Mouse (Mus musculus) heart, postnatal 25 days (tissue): ENCODE measurements around the gene Ctsll3. TPM values are rescaled to one million over a fixed set of nuclear protein-coding genes. Genes with fewer than 3 reads are reported as not detected.

ENCODE experiments used
- DNase-seq: peaks from one replicate; pipeline ENCODE4 v3.0.0; 2022; ENCODE audit warnings: low spot score
- intact Hi-C: fragments of 180-260 bp; cut with DNase I; formaldehyde crosslinking; loops from one replicate; pipeline ENCODE4 v1.15.1; 2025
- total RNA-seq, 2 experiments: library from RNA; stranded (reverse); gene quantifications; 2 replicates each; pipeline ENCODE4 v1.2.3; 2021

Ctsll3 gene
- not detected for total RNA-seq

DNA sequence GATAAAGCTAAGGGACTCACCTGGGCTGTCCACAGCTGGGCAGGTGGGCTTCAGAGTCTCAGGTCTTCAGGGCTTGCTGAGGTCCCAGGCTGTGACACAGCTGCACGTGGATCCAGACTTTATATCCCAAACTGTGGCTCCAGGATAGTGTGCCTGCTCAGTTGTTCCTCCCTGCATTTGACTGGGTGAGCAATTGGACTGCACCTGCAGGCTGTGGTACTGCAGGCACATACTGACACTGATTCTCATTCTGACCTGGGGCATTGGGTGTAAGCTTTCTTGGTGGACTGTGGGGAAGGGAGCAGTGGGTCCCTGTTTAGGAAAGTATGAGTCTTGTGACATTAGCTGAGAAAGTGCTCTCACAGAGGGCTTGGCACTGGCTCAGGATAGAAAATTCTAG is at the start of gene Ctsll3:
TSS of gene Ctsll3 (minus strand) at position 101 of the 400 bp plus-strand sequence.
- no peak for DNase-seq
- intact Hi-C loops: no loop called here

DNA sequence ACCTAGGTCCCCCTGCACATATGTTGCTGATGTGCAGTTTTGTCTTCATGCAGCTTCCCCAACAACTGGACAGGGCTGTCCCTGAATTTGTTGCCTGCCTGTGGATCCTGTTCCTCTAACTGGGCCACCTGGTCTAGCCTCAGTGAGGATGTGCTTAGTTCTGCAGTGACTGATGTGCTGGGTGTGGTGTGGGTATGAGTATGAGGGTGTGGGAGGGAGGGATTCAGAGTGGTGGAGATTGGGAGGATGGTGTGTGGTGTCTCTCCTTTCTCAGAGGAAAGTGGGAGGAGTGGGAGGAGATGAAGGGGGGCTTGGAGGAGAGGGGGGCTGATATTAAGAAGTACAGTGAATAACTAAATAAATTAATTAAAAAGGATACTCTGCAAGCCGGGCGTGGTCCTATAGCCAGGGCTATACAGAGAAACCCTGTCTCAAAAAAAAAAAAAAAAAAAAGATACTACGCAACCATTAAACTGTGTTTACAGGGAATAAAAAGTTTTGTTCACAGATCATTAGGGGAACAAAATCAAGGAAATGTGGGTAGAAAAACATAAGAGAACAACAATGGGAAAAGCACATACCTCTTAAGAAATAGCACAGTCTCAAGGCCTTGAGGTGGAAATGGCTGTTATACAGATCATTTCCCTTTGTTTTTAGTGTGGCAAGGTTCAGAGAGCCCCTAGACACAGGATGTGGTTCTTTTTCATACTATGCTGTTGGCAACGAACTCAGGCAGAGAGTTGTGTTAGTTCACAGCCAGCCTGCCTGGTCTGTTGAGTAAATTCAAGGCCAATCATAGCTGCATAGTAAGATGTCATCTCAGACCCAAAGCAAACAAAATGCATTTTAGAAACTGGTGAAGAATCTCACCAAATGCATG is 45.8 kb upstream of the Ctsll3 start:
- intact Hi-C loops: loop anchor here (5.0 kb wide), 3 partner anchors 49 to 109 kb away; partner anchors contain the start of genes Ctla2a, Ctla2b, Gm49391 and Gm49392
- no peak for DNase-seq

DNA sequence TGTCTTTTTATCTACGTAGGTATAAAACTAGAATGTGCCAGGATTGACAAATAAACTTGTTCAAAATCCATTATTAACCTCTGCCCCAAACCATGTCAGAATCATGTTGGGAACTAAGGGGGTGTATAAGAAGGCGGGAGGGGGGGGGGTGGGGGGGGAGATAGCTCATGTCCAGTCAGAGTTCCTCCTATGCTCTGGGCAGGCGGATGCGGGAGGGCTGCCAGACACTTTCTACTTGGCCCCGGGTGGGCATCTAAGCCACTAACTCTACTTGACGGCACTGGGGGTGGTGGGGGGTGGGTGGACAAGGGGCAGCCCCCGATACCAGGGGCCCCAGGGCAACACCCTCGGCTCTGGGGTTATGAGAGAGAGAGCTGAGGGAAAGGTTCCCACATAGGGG is 40.5 kb upstream of the Ctsll3 start:
- DNase-seq: no peak
- intact Hi-C loops: no loop called here

GRCm38 (mm10) chr13:60842703-60843102 is 40.1 kb upstream of the Ctsll3 start:
- no peak for DNase-seq
- intact Hi-C loops: no loop called here

- DNase-seq: no peak
- intact Hi-C loops: no loop called here
Observed at GRCm38 (mm10) chr13:60839353-60839902, 36.8 kb upstream of the Ctsll3 start.

- intact Hi-C loops: loop anchor here (5.0 kb wide), 1 partner anchor 71 kb away; the partner anchor contains the start of genes Ctla2b and Gm49392
- DNase-seq: peak; percentile 25
Observed at GRCm38 (mm10) chr13:60826052-60826451, 23.4 kb upstream of the Ctsll3 start.

DNA sequence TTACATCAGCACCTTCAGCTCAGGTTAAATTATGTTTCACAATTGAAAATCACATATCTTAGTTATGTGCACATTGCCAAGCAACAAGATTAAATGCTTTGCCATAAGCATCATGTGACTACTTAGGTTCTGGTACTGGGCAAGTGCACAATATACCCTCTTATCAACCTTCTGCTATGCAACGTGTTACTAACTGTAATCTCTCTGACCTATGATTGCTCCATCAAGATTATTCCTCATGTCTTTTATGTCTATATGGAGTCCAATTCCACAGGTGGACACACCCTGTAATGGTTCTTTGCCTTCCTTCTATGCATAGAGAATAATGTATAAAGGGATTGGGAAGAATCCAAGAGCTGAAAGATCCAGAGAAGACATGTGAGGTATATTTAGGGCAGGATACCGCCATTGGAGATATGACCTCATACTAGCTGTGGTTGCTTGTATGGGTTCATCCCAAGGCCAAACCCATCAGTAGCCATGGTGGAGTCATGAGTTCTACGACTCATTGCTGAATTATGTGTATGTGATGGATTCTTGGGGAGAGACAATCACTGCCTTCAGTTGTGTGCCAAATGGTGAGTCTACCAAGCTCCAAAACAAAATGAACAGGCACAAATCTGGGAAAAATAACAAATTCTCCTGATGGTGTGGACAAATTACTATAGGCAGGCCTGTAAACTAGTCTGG is 18.0 kb upstream of the Ctsll3 start:
- no peak for DNase-seq
- intact Hi-C loops: no loop called here

GRCm38 (mm10) chr13:60819469-60819868 is 16.8 kb upstream of the Ctsll3 start:
- intact Hi-C loops: loop anchor here (1.0 to 10.0 kb wide), 2 partner anchors 60 to 425 kb away; no protein-coding TSS in a partner anchor
- DNase-seq: no peak

DNA sequence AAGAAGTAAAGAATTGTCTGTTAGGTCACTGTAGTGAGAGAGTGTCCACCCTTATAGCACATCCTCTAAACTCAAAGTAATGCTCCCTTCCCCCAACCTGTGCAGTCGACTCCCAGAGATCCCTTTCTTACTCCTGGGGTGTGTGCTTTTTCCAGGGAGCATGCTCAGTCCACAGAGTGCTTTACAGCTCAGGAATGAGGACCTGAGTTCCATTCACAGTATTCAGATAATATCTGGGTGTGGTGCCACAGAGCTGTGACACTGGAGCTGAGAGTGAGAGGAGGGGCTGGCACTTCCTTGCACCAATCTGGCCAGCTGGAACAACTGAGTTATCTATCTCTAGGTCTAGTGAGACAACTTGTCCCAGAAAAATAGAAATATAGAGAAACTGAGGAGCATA is 11.1 kb upstream of the Ctsll3 start:
- no peak for DNase-seq
- intact Hi-C loops: loop anchor here (10.0 kb wide), 1 partner anchor 431 kb away; no protein-coding TSS in a partner anchor

DNA sequence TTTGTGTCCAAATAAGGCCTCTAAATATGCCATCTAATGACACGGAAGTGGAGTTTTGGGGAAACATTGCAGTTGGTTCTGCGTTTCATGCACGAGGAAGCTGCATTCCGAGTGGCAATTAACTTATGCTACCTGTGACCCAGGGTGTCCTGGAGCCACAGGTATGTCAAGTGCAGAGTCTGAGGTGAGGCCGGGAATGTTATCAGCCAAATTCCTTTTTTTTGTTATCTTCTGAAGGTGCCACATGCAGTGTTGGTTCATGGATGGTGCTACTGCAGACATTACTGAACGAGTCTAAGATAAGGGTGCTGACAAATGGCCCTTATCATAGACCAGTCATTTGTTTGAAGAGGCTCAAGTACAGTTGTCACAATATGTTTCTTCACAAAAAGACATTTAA is 10.1 kb upstream of the Ctsll3 start:
- intact Hi-C loops: loop anchor here (10.0 kb wide), 1 partner anchor 432 kb away; no protein-coding TSS in a partner anchor
- DNase-seq: no peak

- no peak for DNase-seq
- intact Hi-C loops: loop anchor here (10.0 kb wide), 1 partner anchor 435 kb away; no protein-coding TSS in a partner anchor
Observed at GRCm38 (mm10) chr13:60809690-60810089, 7.0 kb upstream of the Ctsll3 start.

DNA sequence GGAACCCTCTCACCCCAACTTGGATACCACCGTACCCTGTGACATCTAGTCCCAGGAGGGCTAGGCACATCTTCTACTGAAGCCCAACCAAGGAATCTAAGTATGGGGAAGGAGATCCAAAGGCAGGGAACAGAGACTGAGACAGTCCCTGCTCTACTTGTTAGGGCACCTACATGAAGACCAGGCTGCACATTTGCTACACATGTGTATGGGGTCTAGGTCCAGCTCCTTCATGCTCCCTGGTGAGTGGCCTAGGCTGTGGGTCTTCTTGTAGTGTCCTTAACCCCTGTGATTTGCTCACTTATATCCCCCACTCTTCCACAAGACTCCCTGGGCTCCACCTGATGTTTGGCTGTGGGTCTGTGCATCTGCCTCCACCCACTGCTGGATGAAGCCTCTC is 13.2 kb downstream of the Ctsll3 start:
- intact Hi-C loops: no loop called here

GRCm38 (mm10) chr13:60786264-60786663 is 16.4 kb downstream of the Ctsll3 start, which contains the start of gene BC051665:
TSS of gene BC051665 (minus strand) at chr13:60786364.
- intact Hi-C loops: no loop called here

More for the DNA sequence above, 13.2 kb downstream of the Ctsll3 start:
- no peak for DNase-seq

DNA sequence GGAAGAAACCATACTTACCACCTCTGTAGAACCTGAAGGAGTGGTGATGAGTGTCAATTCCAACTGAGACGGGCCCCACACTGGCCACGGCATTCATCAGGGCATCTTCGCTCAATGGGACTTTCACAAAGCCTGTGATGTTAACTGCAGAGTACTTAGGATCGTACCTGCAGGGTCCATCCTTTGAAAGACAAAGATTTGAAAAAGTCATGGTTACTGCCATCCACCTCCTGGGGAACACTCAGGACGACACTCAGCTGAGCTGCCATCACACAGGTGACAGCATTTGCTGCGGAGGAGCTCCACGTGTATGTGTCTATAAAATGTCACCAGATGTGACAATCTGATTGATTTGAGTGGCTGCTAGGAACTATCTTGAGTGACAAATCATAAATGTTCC is 19.3 kb downstream of the Ctsll3 start:
- intact Hi-C loops: no loop called here
- no peak for DNase-seq

More at GRCm38 (mm10) chr13:60786264-60786663, 16.4 kb downstream of the Ctsll3 start, which contains the start of gene BC051665:
- DNase-seq: no peak

- intact Hi-C loops: no loop called here
- no peak for DNase-seq
Observed at GRCm38 (mm10) chr13:60780534-60780933, 22.1 kb downstream of the Ctsll3 start.

DNA sequence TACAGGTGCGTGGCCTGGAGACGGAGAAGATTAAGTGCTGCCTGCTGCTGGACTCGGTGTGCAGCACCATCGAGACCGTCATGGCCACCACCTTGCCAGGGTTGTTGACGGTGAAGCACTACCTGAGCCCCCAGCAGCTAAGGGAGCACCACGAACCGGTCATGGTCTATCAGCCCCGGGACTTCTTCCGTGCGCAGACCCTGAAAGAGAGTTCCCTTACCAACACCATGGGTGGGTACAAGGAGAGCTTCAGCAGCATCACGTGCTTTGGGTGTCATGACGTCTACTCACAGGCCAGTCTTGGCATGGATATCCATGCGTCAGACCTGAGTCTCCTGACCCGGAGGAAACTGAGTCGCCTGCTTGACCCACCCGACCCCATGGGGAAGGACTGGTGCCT is 41.5 kb downstream of the Ctsll3 start:
- intact Hi-C loops: no loop called here
- DNase-seq: no peak

- intact Hi-C loops: no loop called here
- no peak for DNase-seq
Observed at GRCm38 (mm10) chr13:60760392-60760791, 42.3 kb downstream of the Ctsll3 start.

DNA sequence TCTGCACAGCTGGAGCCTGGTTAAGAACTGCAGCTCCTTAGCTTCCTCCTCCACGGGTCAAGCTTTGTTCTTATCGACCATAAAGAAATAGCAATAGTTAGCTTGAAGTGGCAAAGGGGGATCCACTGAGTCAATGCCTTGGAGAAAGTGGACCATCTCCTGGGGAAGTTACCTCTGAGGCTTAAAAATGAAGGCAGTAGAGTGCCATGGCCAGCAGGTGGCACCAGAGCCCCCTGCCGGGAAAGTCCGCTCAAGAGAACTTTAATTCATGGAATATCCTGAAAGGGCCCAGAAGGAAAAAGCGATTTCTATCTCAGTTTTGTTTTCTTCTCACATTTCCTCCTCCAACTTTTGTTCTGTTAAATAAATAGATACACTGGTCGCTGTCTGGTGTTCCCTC is 43.5 kb downstream of the Ctsll3 start:
- intact Hi-C loops: loop anchor here (1.0 to 5.0 kb wide), 2 partner anchors 60 to 483 kb away; no protein-coding TSS in a partner anchor
- no peak for DNase-seq

GRCm38 (mm10) chr13:60757292-60757691 is 45.4 kb downstream of the Ctsll3 start:
- DNase-seq: no peak
- intact Hi-C loops: loop anchor here (5.0 kb wide), 1 partner anchor 485 kb away; no protein-coding TSS in a partner anchor

- intact Hi-C loops: loop anchor here (5.0 kb wide), 1 partner anchor 487 kb away; no protein-coding TSS in a partner anchor
- DNase-seq: no peak
Observed at GRCm38 (mm10) chr13:60755251-60755650, 47.4 kb downstream of the Ctsll3 start.
